Mouse (Mus musculus) MEL (cell line): Measurements from ENCODE around the gene Morc1. TPM values are rescaled to one million over a fixed set of nuclear protein-coding genes. Genes with fewer than 3 reads are reported as not detected.

Source experiments
- DNase-seq: peaks from one replicate; pipeline ENCODE4 v3.0.0; 2011; ENCODE audit warnings: low read depth, low spot score
- H3K27ac ChIP-seq: 2 replicates; pipeline ENCODE4 v1.5.1; 2012; ENCODE audit warnings: low read depth, mild to moderate bottlenecking, control low read depth, low read length, moderate library complexity; ENCODE audit not compliant: control insufficient read depth
- H3K27me3 ChIP-seq, 2 experiments: fragments of 150-350 bp in 1 of 2; sonication (generic) in 1 of 2; 2 replicates each; pipeline ENCODE4 v1.6.1; 2012; ENCODE audit warnings: low read length in 2 of 2, mild to moderate bottlenecking in 2 of 2, improper control_type of control experiment in 1 of 2, moderate library complexity in 1 of 2; ENCODE audit not compliant: insufficient read depth in 2 of 2, control insufficient read depth in 1 of 2
- H3K36me3 ChIP-seq, 2 experiments: 2 replicates each; pipeline ENCODE4 v1.6.1; 2012 to 2014; ENCODE audit warnings: low read length in 2 of 2, improper control_type of control experiment in 1 of 2, inconsistent platforms in 1 of 2, mild to moderate bottlenecking in 1 of 2; ENCODE audit not compliant: insufficient read depth in 2 of 2, control insufficient read depth in 1 of 2
- H3K4me1 ChIP-seq, 2 experiments: fragments of 150-350 bp in 1 of 2; sonication (generic) in 1 of 2; 2 replicates each; pipeline ENCODE4 v1.6.1; 2012; ENCODE audit warnings: low read length in 2 of 2, improper control_type of control experiment in 1 of 2, mild to moderate bottlenecking in 1 of 2; ENCODE audit not compliant: insufficient read depth in 2 of 2, control insufficient read depth in 1 of 2
- H3K4me3 ChIP-seq, 2 experiments: fragments of 150-350 bp in 1 of 2; sonication (generic) in 1 of 2; 2 replicates each; pipeline ENCODE4 v1.5.1; 2012; ENCODE audit warnings: low read depth in 2 of 2, low read length in 2 of 2, mild to moderate bottlenecking in 2 of 2, moderate library complexity in 2 of 2, control low read depth in 1 of 2, improper control_type of control experiment in 1 of 2; ENCODE audit not compliant: control insufficient read depth in 1 of 2, insufficient read depth in 1 of 2
- H3K79me2 ChIP-seq: 2 replicates; pipeline ENCODE4 v1.6.1; 2012; ENCODE audit warnings: mild to moderate bottlenecking, low read length, moderate library complexity; ENCODE audit not compliant: control insufficient read depth, poor library complexity, insufficient read depth
- H3K9ac ChIP-seq: 2 replicates; pipeline ENCODE4 v1.6.1; 2012; ENCODE audit warnings: low read depth, mild to moderate bottlenecking, control low read depth, low read length, moderate library complexity; ENCODE audit not compliant: control insufficient read depth, poor library complexity, severe bottlenecking
- H3K9me3 ChIP-seq: fragments of 150-350 bp; sonication (generic); replicated peaks from 2 replicates; pipeline ENCODE4 v1.6.1; 2012; ENCODE audit warnings: mild to moderate bottlenecking, low read length, improper control_type of control experiment, moderate library complexity; ENCODE audit not compliant: insufficient read depth
- BHLHE40 ChIP-seq: IDR thresholded peaks from 2 replicates; pipeline ENCODE4 v1.6.1; 2012; ENCODE audit warnings: low read depth, mild to moderate bottlenecking, inconsistent platforms, low read length, improper control_type of control experiment, borderline replicate concordance
- CHD2 ChIP-seq: IDR thresholded peaks from 2 replicates; pipeline ENCODE4 v1.6.1; 2011; ENCODE audit warnings: low read length, improper control_type of control experiment
- CTCF ChIP-seq, 3 experiments: IDR thresholded peaks in 2 of 3; conservative IDR thresholded peaks in 1 of 3; 2 replicates each; pipeline ENCODE4 v1.5.1; 2011 to 2012; ENCODE audit warnings: low read length in 3 of 3, low read depth in 2 of 3, mild to moderate bottlenecking in 2 of 3, improper control_type of control experiment in 1 of 3, inconsistent platforms in 1 of 3, mixed read lengths in 1 of 3, moderate library complexity in 1 of 3; ENCODE audit not compliant: control insufficient read depth in 1 of 3, insufficient read depth in 1 of 3, poor library complexity in 1 of 3, severe bottlenecking in 1 of 3
- E2F4 ChIP-seq: IDR thresholded peaks from 2 replicates; pipeline ENCODE4 v1.6.1; 2011; ENCODE audit warnings: low read depth, low read length, improper control_type of control experiment, borderline replicate concordance
- EP300 ChIP-seq, 2 experiments: IDR thresholded peaks; 2 replicates each; pipeline ENCODE4 v1.6.1; 2011; ENCODE audit warnings: improper control_type of control experiment in 2 of 2, low read length in 2 of 2, low read depth in 1 of 2, mild to moderate bottlenecking in 1 of 2
- ETS1 ChIP-seq: IDR thresholded peaks from 2 replicates; pipeline ENCODE4 v1.6.1; 2012; ENCODE audit warnings: low read depth, mild to moderate bottlenecking, inconsistent platforms, low read length, improper control_type of control experiment, moderate library complexity
- GABPA ChIP-seq: IDR thresholded peaks from 2 replicates; pipeline ENCODE4 v1.6.1; 2012; ENCODE audit warnings: low read depth, mild to moderate bottlenecking, inconsistent platforms, low read length, improper control_type of control experiment, moderate library complexity
- JUND ChIP-seq: IDR thresholded peaks from 2 replicates; pipeline ENCODE4 v1.6.1; 2011; ENCODE audit warnings: low read depth, mild to moderate bottlenecking, improper control_type of control experiment, low read length
- KAT2A ChIP-seq: conservative IDR thresholded peaks from 2 replicates; pipeline ENCODE4 v1.6.1; 2012; ENCODE audit warnings: low read depth, low read length, improper control_type of control experiment, inconsistent platforms
- MAX ChIP-seq: IDR thresholded peaks from 2 replicates; pipeline ENCODE4 v1.6.1; 2011; ENCODE audit warnings: low read length, improper control_type of control experiment
- MEF2A ChIP-seq: IDR thresholded peaks from 2 replicates; pipeline ENCODE4 v1.6.1; 2014; ENCODE audit warnings: low read depth, mild to moderate bottlenecking, inconsistent platforms, low read length, improper control_type of control experiment; ENCODE audit not compliant: poor library complexity, insufficient replicate concordance, severe bottlenecking; ENCODE audit errors: extremely low read depth
- MXI1 ChIP-seq: IDR thresholded peaks from 2 replicates; pipeline ENCODE4 v1.6.1; 2011; ENCODE audit warnings: mild to moderate bottlenecking, low read depth, low read length, improper control_type of control experiment
- MYB ChIP-seq: IDR thresholded peaks from 2 replicates; pipeline ENCODE4 v1.6.1; 2011; ENCODE audit warnings: mild to moderate bottlenecking, low read depth, low read length, improper control_type of control experiment
- MYC ChIP-seq: IDR thresholded peaks from 2 replicates; pipeline ENCODE4 v1.6.1; 2011; ENCODE audit warnings: low read depth, mild to moderate bottlenecking, low read length, improper control_type of control experiment, moderate library complexity
- NELFE ChIP-seq: IDR thresholded peaks from 2 replicates; pipeline ENCODE4 v1.6.1; 2011; ENCODE audit warnings: low read depth, low read length, improper control_type of control experiment
- NRF1 ChIP-seq: IDR thresholded peaks from 2 replicates; pipeline ENCODE4 v1.6.1; 2014; ENCODE audit warnings: low read depth, mild to moderate bottlenecking, inconsistent platforms, low read length, improper control_type of control experiment, moderate library complexity; ENCODE audit not compliant: poor library complexity, insufficient read depth, severe bottlenecking
- POLR2A ChIP-seq, 2 experiments: IDR thresholded peaks; 2 replicates each; pipeline ENCODE4 v1.6.1; 2011 to 2012; ENCODE audit warnings: low read length in 2 of 2, mild to moderate bottlenecking in 2 of 2, control low read depth in 1 of 2, improper control_type of control experiment in 1 of 2, low read depth in 1 of 2, moderate library complexity in 1 of 2; ENCODE audit not compliant: control insufficient read depth in 1 of 2, insufficient read depth in 1 of 2, poor library complexity in 1 of 2
- POLR2AphosphoS2 ChIP-seq: IDR thresholded peaks from 2 replicates; pipeline ENCODE4 v1.6.1; 2011; ENCODE audit warnings: low read length, improper control_type of control experiment
- RAD21 ChIP-seq: IDR thresholded peaks from 2 replicates; pipeline ENCODE4 v1.6.1; 2011; ENCODE audit warnings: mild to moderate bottlenecking, low read depth, low read length, improper control_type of control experiment
- SIN3A ChIP-seq: IDR thresholded peaks from 2 replicates; pipeline ENCODE4 v1.6.1; 2012; ENCODE audit warnings: low read length, improper control_type of control experiment, inconsistent platforms
- SMC3 ChIP-seq: IDR thresholded peaks from 2 replicates; pipeline ENCODE4 v1.6.1; 2011; ENCODE audit warnings: low read depth, low read length, improper control_type of control experiment
- TAL1 ChIP-seq: IDR thresholded peaks from 2 replicates; pipeline ENCODE4 v1.6.1; 2012; ENCODE audit warnings: mild to moderate bottlenecking, inconsistent platforms, low read length, moderate library complexity, mixed read lengths
- USF2 ChIP-seq, 2 experiments: IDR thresholded peaks; 2 replicates each; pipeline ENCODE4 v1.6.1; 2011 to 2012; ENCODE audit warnings: improper control_type of control experiment in 2 of 2, low read length in 2 of 2, borderline replicate concordance in 1 of 2, inconsistent platforms in 1 of 2, low read depth in 1 of 2, mild to moderate bottlenecking in 1 of 2; ENCODE audit not compliant: insufficient read depth in 1 of 2
- ZC3H11A ChIP-seq: IDR thresholded peaks from 2 replicates; pipeline ENCODE4 v1.6.1; 2012; ENCODE audit warnings: low read depth, mild to moderate bottlenecking, inconsistent platforms, low read length, improper control_type of control experiment
- ZKSCAN1 ChIP-seq: IDR thresholded peaks from 2 replicates; pipeline ENCODE4 v1.6.1; 2012; ENCODE audit warnings: low read depth, mild to moderate bottlenecking, inconsistent platforms, low read length, improper control_type of control experiment, moderate library complexity
- ZMIZ1 ChIP-seq: IDR thresholded peaks from 2 replicates; pipeline ENCODE4 v1.6.1; 2012; ENCODE audit warnings: low read depth, mild to moderate bottlenecking, inconsistent platforms, low read length, improper control_type of control experiment, moderate library complexity
- polyA plus RNA-seq, 2 experiments: library from polyadenylated mRNA; stranded (reverse) in 1 of 2; unstranded in 1 of 2; fragments of >175 nt in 1 of 2; fragments of >200 nt in 1 of 2; gene quantifications; 2 replicates each; pipeline versions ENCODE4 v1.2.1 to v1.2.4; 2012; ENCODE audit warnings: low replicate concordance in 2 of 2, low read depth in 1 of 2; ENCODE audit not compliant: insufficient read length in 2 of 2, insufficient read depth in 1 of 2, missing spikeins in 1 of 2
- total RNA-seq: library from RNA; depleted of rRNA; stranded (reverse); fragments of 300-350 nt; gene quantifications from 2 replicates; pipeline ENCODE4 v1.2.3, GENCODE M21; 2012

Morc1 gene
- total and polyA plus RNA-seq, 3 experiments, result not detected

DNA sequence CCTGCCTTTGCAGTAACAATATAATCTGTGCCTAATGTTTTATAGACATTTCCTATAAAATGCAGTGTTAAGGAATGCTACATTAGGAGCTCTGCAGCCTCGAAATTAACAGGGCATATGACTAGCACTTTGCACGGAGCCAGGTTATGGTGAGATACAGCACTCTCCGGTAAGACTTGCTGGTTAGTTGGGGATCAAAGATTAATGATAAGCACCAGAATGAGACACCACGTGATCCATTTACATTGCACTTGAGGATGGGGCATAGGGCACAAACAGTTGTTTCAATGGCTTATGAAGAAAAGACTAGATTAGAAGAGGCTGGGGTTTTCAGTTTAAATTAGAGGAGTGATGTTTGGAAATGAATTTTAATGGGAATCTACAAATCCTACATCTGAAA is 28.1 kb upstream of the Morc1 start:
- TF ChIP-seq MYB, result no peak
- no peak for TF ChIP-seq ZC3H11A
- TF ChIP-seq SIN3A, result no peak
- no peak for TF ChIP-seq ETS1
- no peak for TF ChIP-seq MXI1
- no peak for TF ChIP-seq MAX
- TF ChIP-seq POLR2A (IDR thresholded peaks at IDR 0.05; ENCODE audit: control insufficient read depth in 1 of 2, insufficient read depth in 1 of 2, low read depth in 1 of 2, low read length in 2 of 2, poor library complexity in 1 of 2), result no peak
- no peak for TF ChIP-seq ZMIZ1
- Histone ChIP-seq H3K9ac (no peak overlapping the region), H3K79me2 (no peaks in the 10 kb centered on the region), H3K36me3 (no peaks in the 10 kb centered on the region), H3K4me3 (no peak overlapping the region), H3K27ac (no peak overlapping the region), H3K9me3 (no peaks in the 10 kb centered on the region), H3K27me3 (no peaks in the 10 kb centered on the region), H3K4me1 (no peaks in the 10 kb centered on the region)
- no peak for DNase-seq

DNA sequence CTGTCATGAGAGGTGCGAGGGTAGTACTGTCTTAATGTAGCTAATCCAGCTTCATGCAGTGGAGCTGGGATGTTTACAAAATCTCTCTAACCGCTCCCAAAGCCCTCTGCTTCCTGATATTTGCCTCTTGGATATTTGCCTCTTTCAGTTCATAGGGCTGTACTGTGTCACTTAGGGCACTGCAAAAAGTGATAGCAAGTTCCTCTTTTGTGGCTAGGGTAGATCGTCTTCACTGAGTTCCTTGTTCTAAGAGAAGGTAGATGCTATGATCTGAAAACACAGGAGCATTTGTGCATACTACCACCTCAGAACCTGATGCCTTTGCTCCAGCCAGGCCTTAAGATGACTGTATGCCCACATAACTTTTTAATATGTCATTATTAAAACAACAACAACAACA is 27.6 kb upstream of the Morc1 start:
- no peaks in the 10 kb centered on the region for H3K9me3 ChIP-seq
- no peaks in the 10 kb centered on the region for H3K4me1 ChIP-seq
- no peaks in the 10 kb centered on the region for H3K27me3 ChIP-seq
- TF ChIP-seq CTCF (IDR thresholded peaks at IDR 0.05 in 2 of 3, conservative IDR thresholded peaks at IDR 0.05 in 1 of 3; ENCODE audit: control insufficient read depth in 1 of 3, insufficient read depth in 1 of 3, low read depth in 2 of 3, low read length in 3 of 3, poor library complexity in 1 of 3, severe bottlenecking in 1 of 3), result no peak
- no peak for TF ChIP-seq MYB
- TF ChIP-seq ZKSCAN1, result no peak
- TF ChIP-seq CHD2, result no peak
- no peak for TF ChIP-seq POLR2AphosphoS2
- no peak for TF ChIP-seq KAT2A
- no peak for TF ChIP-seq NRF1
- TF ChIP-seq BHLHE40, result no peak
- TF ChIP-seq NELFE, result no peak
- no peak for TF ChIP-seq TAL1
- TF ChIP-seq GABPA, result no peak
- no peak for TF ChIP-seq MEF2A
- no peak for TF ChIP-seq USF2 (IDR thresholded peaks at IDR 0.05; ENCODE audit: borderline replicate concordance in 1 of 2, insufficient read depth in 1 of 2, low read depth in 1 of 2, low read length in 2 of 2)
- TF ChIP-seq SIN3A, result no peak
- TF ChIP-seq JUND, result no peak
- TF ChIP-seq RAD21, result no peak
- TF ChIP-seq E2F4, result no peak
- no peak for TF ChIP-seq MYC
- no peak for TF ChIP-seq EP300 (IDR thresholded peaks at IDR 0.05; ENCODE audit: low read depth in 1 of 2, low read length in 2 of 2)
- no peak for TF ChIP-seq SMC3
- TF ChIP-seq, all 39 proteins: peak for 0
- DNase-seq, result peak; percentile 7
- Histone ChIP-seq H3K27ac (no peak overlapping the region), H3K4me3 (no peak overlapping the region), H3K79me2 (no peaks in the 10 kb centered on the region), H3K9ac (no peak overlapping the region), H3K36me3 (no peaks in the 10 kb centered on the region)
